8 mouse cellular contexts compared by ENCODE assay signal in the genomic region with DNA sequence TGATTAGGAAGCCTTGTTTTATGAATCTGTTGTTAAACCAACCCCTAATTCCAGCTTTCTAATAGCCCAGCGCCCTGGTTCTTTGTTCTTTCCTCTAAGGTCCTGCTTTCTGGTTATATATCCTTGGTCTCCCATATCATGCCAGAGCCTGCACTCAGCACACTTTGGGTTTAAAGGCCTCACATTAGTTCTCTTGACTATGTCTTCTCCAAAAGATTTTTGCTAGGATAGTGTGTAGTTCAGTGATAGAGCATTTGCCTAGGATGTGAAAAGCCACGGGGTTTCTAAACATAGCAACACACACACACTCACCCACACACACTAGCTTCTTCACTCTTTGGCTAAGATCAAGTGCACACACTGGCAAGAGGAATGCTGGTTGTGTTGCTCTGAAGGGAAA.
DNase-seq lines count a peak whose midpoint lies in the region; ATAC-seq lines count a peak whose summit lies in the region.

No protein-coding gene starts in this region.

- peak overlapping the region; percentile 100 for H3K4me2 ChIP-seq in kidney, embryonic 15.5 days
- H3K4me2 ChIP-seq in embryonic facial prominence, embryonic 14.5 days (ENCODE audit: low read depth, low read length) = peak overlapping the region; percentile 99
- H3K4me2 ChIP-seq in hindbrain, embryonic 15.5 days = peak overlapping the region; percentile 93

- no peak; the same call in 1 of the 2 replicates for ATAC-seq in kidney, embryonic 15.5 days (replicated peaks; ENCODE audit: low FRiP score)
- no peak for ATAC-seq in embryonic facial prominence, embryonic 14.5 days (ENCODE audit: low read depth)
- peak; percentile 9; the same call in 1 of the 2 replicates for ATAC-seq in hindbrain, embryonic 15.5 days (ENCODE audit: low FRiP score, low read depth)

- peak overlapping the region; percentile 64; the same call in 1 of the 2 replicates for H3K9ac ChIP-seq in kidney, embryonic 15.5 days
- H3K9ac ChIP-seq in embryonic facial prominence, embryonic 14.5 days (ENCODE audit: low read depth, low read length) = peak overlapping the region; percentile 64
- peak overlapping the region; percentile 63 for H3K9ac ChIP-seq in hindbrain, embryonic 15.5 days

- intact Hi-C loops in gastrocnemius, postnatal 14 days (cut with DNase I; ENCODE audit: low total_unique reads) = no loop called here

- 15% methylated on average over 2 of the region's 2 CpGs for WGBS in kidney, embryonic 15.5 days
- 18% methylated on average over 2 of the region's 2 CpGs for WGBS in embryonic facial prominence, embryonic 14.5 days
- 7% methylated on average over 2 of the region's 2 CpGs for WGBS in hindbrain, embryonic 15.5 days
- WGBS in midbrain, embryonic 10.5 days = 26% methylated on average over 2 of the region's 2 CpGs

- no peaks in the 10 kb centered on the region for H3K27me3 ChIP-seq in kidney, embryonic 15.5 days
- H3K27me3 ChIP-seq in embryonic facial prominence, embryonic 14.5 days (replicated peaks; ENCODE audit: control insufficient read depth, insufficient read depth, low read length) = no peaks in the 10 kb centered on the region
- H3K27me3 ChIP-seq in hindbrain, embryonic 15.5 days = no peaks in the 10 kb centered on the region
- peaks cover 12% of the 10 kb centered on the region for H3K27me3 ChIP-seq in midbrain, embryonic 10.5 days (ENCODE audit: low read depth, poor library complexity, severe bottlenecking)

- no peaks in the 10 kb centered on the region for H3K36me3 ChIP-seq in kidney, embryonic 15.5 days
- H3K36me3 ChIP-seq in embryonic facial prominence, embryonic 14.5 days (ENCODE audit: control insufficient read depth, insufficient read depth, low read length) = no peaks in the 10 kb centered on the region
- H3K36me3 ChIP-seq in hindbrain, embryonic 15.5 days = no peaks in the 10 kb centered on the region
- no peaks in the 10 kb centered on the region for H3K36me3 ChIP-seq in midbrain, embryonic 10.5 days

- no peak for DNase-seq in kidney, adult 8-10 months
- no peak for DNase-seq in embryonic facial prominence, embryonic 14.5 days (ENCODE audit: low spot score)
- peak; percentile 13 for DNase-seq in midbrain, embryonic 10.5 days (ENCODE audit: low spot score)
- no peak for DNase-seq in gastrocnemius, postnatal 14 days
- no peak for DNase-seq in adrenal gland, adult 18-20 months (ENCODE audit: low spot score in 2 of 2)
- no peak for DNase-seq in right cerebral cortex, postnatal 14 days

- H3K4me3 ChIP-seq in kidney, embryonic 15.5 days (replicated peaks) = peak overlapping the region; percentile 59
- H3K4me3 ChIP-seq in embryonic facial prominence, embryonic 14.5 days (ENCODE audit: low read depth, low read length) = peak overlapping the region; percentile 55
- peak overlapping the region; percentile 54 for H3K4me3 ChIP-seq in hindbrain, embryonic 15.5 days
- peak overlapping the region; percentile 69 for H3K4me3 ChIP-seq in midbrain, embryonic 10.5 days

- H3K4me1 ChIP-seq in kidney, embryonic 15.5 days = peaks cover 17% of the 10 kb centered on the region; the same call in 1 of the 2 replicates
- peaks cover 7% of the 10 kb centered on the region; the same call in 1 of the 2 replicates for H3K4me1 ChIP-seq in embryonic facial prominence, embryonic 14.5 days (ENCODE audit: control insufficient read depth, insufficient read depth, low read length)
- peaks cover 20% of the 10 kb centered on the region for H3K4me1 ChIP-seq in hindbrain, embryonic 15.5 days (replicated peaks)
- peaks cover 20% of the 10 kb centered on the region for H3K4me1 ChIP-seq in midbrain, embryonic 10.5 days

- no peak overlapping the region for H3K27ac ChIP-seq in kidney, embryonic 15.5 days
- 0 out of 2 replicates have a peak overlapping the region, but pooled peaks have one; percentile 31 for H3K27ac ChIP-seq in embryonic facial prominence, embryonic 14.5 days (replicated peaks; ENCODE audit: low read depth, low read length)
- H3K27ac ChIP-seq in hindbrain, embryonic 15.5 days (replicated peaks) = peak overlapping the region; percentile 92
- H3K27ac ChIP-seq in midbrain, embryonic 10.5 days (replicated peaks) = peak overlapping the region; percentile 93

- H3K9me3 ChIP-seq in kidney, embryonic 15.5 days (replicated peaks) = no peaks in the 10 kb centered on the region
- 0 out of 2 replicates have a peak, but pooled peaks cover 5% of the 10 kb centered on the region for H3K9me3 ChIP-seq in embryonic facial prominence, embryonic 14.5 days (ENCODE audit: control insufficient read depth, low read length)
- H3K9me3 ChIP-seq in hindbrain, embryonic 15.5 days = 0 out of 2 replicates have a peak, but pooled peaks cover 5% of the 10 kb centered on the region
- peaks cover 14% of the 10 kb centered on the region for H3K9me3 ChIP-seq in midbrain, embryonic 10.5 days (replicated peaks)
